Mouse (Mus musculus) embryonic stem cell, embryonic (primary cell): ENCODE results near the gene Rpl18.

Experiments
- CTCF ChIA-PET, 4 experiments: fragments of 300-600 bp in 2 of 4; fragments of 350-600 bp in 2 of 4; sonication (Branson Sonifier 250); formaldehyde crosslinking; loops; one replicate each; lab custom pipeline; 2022; ENCODE audit warnings: inconsistent platforms in 2 of 4; lab: Charles Lee
- POLR2A ChIA-PET, 4 experiments: fragments of 300-600 bp in 2 of 4; fragments of 350-600 bp in 2 of 4; sonication (Branson Sonifier 250); formaldehyde crosslinking; loops; one replicate each; lab custom pipeline; 2022; ENCODE audit warnings: antibody characterized with exemption in 4 of 4, inconsistent platforms in 1 of 4; lab: Charles Lee

Gene Rpl18

DNA sequence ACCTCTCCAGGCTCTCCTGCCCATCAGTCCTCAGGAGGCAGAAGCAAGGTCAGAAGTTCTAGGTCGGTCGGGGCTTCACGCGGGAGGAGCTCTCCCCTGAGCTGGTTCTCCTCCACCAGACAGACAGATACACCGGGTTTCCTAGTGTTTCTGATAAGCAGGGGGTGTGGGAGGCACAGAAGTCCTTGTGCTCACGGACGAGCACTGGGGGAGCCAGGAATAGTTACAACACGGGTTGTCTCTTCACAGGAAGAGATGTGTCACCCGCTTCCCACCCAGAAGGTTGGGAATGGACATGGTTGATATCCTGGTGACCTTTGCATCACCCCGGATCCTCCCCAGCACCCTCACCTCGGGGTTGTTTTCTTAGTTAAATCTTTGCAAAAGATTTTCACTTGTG, 25.5 kb upstream of the Rpl18 start:
- ChIA-PET CTCF (interaction anchor here in 2 of 4 experiments (0.5 to 1.0 kb wide), 2 partner anchors 97 to 308 kb away, joined by 3 read pairs; no protein-coding TSS in a partner anchor), POLR2A (interaction anchor here in 3 of 4 experiments (0.6 to 3.1 kb wide), 20 partner anchors 10 to 253 kb away, joined by 3 to 14 read pairs (median 4); partner anchors contain the start of genes Car11 (in 2 of the 3), Sphk2 (in 2 of the 3) and Fam83e (in 1 of the 3))

DNA sequence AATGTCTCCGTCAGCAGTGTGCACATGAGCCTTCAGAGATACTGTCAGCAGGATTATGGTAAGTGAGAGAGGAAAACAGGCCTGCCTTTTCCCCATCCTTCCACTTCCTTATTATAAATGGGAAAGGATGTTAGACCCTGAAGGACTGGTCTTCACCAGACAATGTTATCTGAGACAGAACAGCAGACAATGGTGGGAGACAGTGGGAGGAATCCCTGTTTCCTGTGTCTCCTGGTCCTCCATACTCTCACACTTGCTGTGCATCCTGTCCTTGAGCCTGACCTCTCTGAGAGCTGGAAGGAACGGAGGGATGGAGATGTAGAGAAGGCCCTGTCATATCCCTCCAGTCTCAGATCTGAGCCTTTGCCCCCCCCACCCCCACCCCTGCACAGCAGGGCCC, 22.9 kb upstream of the Rpl18 start:
- ChIA-PET CTCF (interaction anchor here in 3 of 4 experiments (1.1 to 3.6 kb wide), 4 partner anchors 8 to 10 kb away, joined by 3 to 18 read pairs (median 7); partner anchors contain the start of gene Ntn5 (in 2 of the 3)), POLR2A (interaction anchor here in 2 of 4 experiments (0.6 to 3.3 kb wide), 3 partner anchors 9 to 540 kb away, joined by 4 to 17 read pairs (median 8); partner anchors contain the start of gene Ntn5 (in 1 of the 2))

DNA sequence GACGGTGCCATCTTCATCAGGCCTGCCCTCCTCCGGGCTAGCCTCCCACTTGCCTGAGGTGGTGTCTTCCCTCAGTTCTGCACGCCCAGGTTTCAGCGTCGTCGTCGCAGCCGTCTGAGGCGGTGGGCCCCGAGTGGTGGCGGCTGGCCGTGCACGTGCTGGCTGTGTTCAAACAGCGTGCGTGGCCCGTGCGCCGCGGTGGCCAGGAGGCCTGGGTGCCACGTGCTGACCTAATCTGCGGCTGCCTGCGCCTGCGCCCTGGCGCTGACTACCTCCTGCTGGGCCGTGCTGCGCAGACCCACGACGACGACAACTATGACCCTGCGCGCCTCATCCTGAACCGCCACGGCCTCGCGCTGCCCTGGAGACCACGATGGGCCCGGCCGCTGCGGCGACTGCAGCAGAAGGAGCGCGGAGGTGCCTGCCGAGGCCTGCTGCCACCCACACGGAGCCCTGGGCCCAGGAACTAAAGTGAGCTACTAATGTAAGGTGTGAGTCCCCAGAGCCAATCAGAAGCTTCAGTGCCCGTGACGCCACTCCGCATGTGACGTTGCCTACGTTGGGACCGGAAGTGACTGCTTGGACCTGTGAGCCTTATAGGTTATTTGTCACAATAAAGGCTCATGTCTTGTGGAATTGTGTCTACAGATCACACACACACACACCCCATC, 21.2 kb upstream of the Rpl18 start, which contains the start of gene Sec1:
TSS of gene Sec1 (minus strand) at position 482 of the 671 bp plus-strand sequence.
- CTCF ChIA-PET: interaction anchor here in 3 of 4 experiments (0.5 to 3.6 kb wide), 6 partner anchors 11 to 289 kb away, joined by 3 to 18 read pairs (median 6); partner anchors contain the start of genes Ntn5 (in 2 of the 3) and Kcna7 (in 1 of the 3)
- POLR2A ChIA-PET: interaction anchor here (0.9 to 3.3 kb wide), 13 partner anchors 10 to 175 kb away, joined by 3 to 27 read pairs (median 4); partner anchors contain the start of genes Sphk2 (in 3 of the 4), Dbp (in 2 of the 4), Fut2 (in 1 of the 4) and Ntn5 (in 1 of the 4)

DNA sequence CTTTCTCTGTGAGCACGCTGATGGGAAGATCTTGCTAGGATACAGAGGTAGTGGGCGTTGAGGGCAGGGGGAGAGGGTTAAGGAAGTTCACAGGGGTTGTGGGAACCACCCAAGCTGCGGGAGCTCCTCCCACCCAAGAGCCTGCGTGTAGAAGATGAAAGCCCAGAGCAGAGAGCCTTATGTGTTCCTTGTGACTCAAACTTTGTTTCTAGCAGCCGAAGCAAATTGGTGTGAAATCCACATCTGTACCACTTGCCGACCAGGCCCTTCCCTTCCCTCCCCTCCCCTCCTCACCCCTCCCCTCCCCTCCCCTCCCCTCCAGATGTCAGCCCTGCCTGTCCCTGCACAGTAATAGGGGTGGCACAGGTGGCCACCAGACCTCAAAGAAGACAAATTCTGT, 20.2 kb upstream of the Rpl18 start:
- ChIA-PET POLR2A (interaction anchor here in 3 of 4 experiments (0.6 to 3.3 kb wide), 12 partner anchors 9 to 96 kb away, joined by 3 to 27 read pairs (median 4); partner anchors contain the start of genes Dbp (in 2 of the 3), Sphk2 (in 2 of the 3), Fam83e (in 1 of the 3) and Fut2 (in 1 of the 3)), CTCF (interaction anchor here in 3 of 4 experiments (0.5 to 3.6 kb wide), 4 partner anchors 12 to 246 kb away, joined by 3 to 18 read pairs (median 8); partner anchors contain the start of gene Ntn5 (in 2 of the 3))

DNA sequence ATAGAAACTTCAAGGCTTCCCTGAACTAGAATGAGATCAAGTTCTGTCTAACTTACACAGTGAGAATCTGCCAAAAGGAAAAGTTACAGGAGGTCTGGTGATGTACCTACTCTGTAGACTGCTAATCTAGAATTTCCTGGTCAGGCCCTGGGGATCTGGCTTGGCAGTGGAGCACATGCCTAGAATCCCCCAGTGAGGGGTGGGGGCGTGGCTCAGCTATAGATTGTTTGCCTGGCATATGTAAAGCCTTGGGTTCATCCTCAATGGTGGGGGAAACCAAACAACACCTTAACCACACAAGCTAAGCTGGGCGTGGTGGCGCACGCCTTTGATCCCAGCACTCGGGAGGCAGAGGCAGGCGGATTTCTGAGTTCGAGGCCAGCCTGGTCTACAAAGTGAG, 17.4 kb upstream of the Rpl18 start:
- ChIA-PET CTCF (interaction anchor here in 1 of 4 experiments (0.6 to 1.5 kb wide), 2 partner anchors 15 to 152 kb away, joined by 3 to 7 read pairs; no protein-coding TSS in a partner anchor), POLR2A (interaction anchor here in 3 of 4 experiments (0.6 to 14.6 kb wide), 6 partner anchors 18 to 184 kb away, joined by 3 to 640 read pairs (median 5); partner anchors contain the start of genes Fam83e (in 2 of the 3), Rpl18 (in 2 of the 3), Sphk2 (in 2 of the 3) and Spaca4 (in 1 of the 3))

DNA sequence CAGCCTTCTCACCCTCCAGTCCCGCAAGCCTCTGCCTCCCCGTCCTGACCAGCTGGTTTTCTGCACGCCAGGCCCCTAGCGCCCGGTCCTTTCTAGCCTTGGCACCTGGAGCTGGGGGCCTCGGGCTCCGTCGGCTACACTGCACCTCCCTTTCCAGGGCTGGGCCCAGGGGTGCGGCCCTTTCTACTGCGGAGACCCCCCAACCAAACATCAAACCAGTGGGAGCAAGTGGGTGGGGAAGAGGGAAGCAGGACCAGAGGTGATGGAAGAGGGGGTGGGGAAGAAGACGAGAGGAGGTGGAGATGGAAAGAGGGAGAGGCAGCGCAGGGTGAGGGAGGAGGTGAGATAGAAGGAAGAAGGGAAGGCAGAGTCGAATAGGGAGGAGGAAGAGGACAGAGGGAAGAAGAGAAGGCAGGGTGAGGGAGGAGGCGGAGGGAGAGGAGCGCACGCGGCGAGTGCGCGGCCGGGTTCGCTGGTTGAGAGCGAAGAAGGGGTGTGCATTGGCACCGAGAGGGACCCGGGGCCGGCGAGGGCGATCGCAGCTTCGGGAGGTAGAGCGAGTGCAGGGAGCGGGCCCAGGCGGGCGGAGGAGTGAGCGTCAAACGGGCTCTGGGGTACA, 15.6 kb upstream of the Rpl18 start, which contains the start of gene Car11:
TSS of gene Car11 (plus strand) at position 321 of the 619 bp plus-strand sequence.
- CTCF ChIA-PET: interaction anchor here (0.6 to 3.6 kb wide), 10 partner anchors 17 to 1141 kb away, joined by 3 to 29 read pairs (median 4); partner anchors contain the start of genes Gys1 (in 2 of the 4), Ntn5 (in 2 of the 4) and Lmtk3 (in 1 of the 4)
- POLR2A ChIA-PET: interaction anchor here in 3 of 4 experiments (0.5 to 14.6 kb wide), 26 partner anchors 9 to 498 kb away, joined by 3 to 640 read pairs (median 6); partner anchors contain the start of genes Fam83e (in 3 of the 3), Rpl18 (in 2 of the 3), Sphk2 (in 2 of the 3) and Bax (in 1 of the 3)

DNA sequence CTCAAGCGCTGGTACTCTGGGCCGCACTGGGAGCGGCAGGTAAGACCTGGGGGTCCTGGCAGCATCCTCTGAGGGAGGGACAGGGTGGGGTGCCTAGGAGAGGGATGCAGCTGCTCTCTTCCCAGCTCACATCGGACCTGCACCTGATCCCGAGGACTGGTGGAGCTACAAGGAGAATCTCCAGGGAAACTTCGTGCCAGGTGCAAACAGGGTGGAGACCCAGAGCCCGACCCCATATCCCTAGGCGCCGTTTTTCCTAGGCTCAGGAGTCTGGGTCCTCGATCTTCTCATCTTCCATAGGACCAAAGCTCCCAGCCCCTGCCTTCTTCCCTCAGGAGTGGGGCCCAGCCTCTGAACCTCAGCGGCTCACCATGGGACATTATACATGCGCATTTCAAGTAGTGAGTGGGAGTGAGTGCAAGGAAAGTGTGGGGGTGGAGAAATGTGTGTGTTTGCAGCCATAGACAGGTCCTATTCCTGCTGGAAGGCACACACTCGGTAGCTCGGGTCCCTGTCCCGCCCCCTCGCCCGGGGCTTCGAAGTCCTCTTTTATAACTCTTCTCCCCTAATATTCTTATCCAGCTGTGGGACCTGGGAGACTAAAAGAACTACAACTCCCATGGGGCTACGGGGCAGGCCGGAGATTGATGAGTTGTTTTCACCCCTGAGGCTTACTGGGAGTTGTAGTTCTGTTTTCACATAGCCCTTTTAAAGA, 14.8 kb upstream of the Rpl18 start:
- ChIA-PET POLR2A (interaction anchor here in 3 of 4 experiments (0.6 to 14.6 kb wide), 50 partner anchors 8 to 571 kb away, joined by 3 to 640 read pairs (median 4); partner anchors contain the start of genes Fam83e (in 3 of the 3), Rpl18 (in 3 of the 3), Sphk2 (in 3 of the 3) and Ntn5 (in 2 of the 3)), CTCF (interaction anchor here in 3 of 4 experiments (0.7 to 3.6 kb wide), 9 partner anchors 17 to 358 kb away, joined by 3 to 29 read pairs (median 4); partner anchors contain the start of genes Gys1 (in 2 of the 3) and Ntn5 (in 2 of the 3))

DNA sequence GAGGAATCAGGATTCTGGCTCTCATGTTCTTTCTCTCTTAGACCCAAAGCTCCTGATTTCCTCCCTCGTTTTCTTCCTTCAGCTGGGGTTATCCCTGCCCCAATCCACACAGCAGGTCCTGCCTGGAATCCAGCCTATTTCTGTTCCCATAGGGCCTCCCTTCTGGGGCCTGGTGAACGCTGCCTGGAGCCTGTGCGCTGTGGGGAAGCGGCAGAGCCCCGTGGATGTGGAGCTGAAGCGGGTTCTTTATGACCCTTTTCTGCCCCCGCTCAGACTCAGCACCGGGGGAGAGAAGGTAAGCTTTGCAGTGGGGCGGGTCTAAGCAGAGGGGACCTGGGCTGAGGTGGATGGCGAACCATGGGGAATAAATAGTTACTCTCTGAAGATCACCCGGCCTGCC, 14.2 kb upstream of the Rpl18 start:
- POLR2A ChIA-PET: interaction anchor here (0.6 to 14.6 kb wide), 48 partner anchors 8 to 572 kb away, joined by 3 to 640 read pairs (median 4); partner anchors contain the start of genes Rpl18 (in 4 of the 4), Fam83e (in 3 of the 4), Sphk2 (in 3 of the 4) and Ftl1 (in 2 of the 4)
- CTCF ChIA-PET: interaction anchor here in 3 of 4 experiments (0.9 to 3.6 kb wide), 8 partner anchors 18 to 267 kb away, joined by 3 to 29 read pairs (median 5); partner anchors contain the start of genes Gys1 (in 2 of the 3) and Ntn5 (in 2 of the 3)

DNA sequence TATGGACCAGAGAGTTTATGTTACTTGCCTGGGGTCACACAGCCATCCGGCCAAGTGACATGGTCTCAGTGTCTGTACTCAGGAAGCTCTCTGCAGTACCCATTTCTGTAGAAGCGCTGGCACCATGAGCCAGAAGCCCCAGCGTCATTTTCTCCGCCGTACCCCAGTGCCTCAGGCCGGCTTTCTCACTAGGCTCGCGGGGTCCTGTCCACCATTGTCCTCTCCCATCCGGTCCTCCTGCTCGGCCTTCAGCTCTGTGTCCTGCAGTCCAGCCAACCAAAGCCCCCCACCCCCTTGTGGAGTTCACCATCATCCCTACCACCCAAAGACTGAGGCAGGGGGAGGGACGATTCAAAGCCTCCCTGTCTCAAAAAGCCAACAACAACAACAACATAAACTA, 13.7 kb upstream of the Rpl18 start:
- CTCF ChIA-PET: interaction anchor here in 3 of 4 experiments (0.7 to 3.6 kb wide), 4 partner anchors 19 to 267 kb away, joined by 4 to 29 read pairs (median 6); partner anchors contain the start of genes Ntn5 (in 2 of the 3) and Gys1 (in 1 of the 3)
- POLR2A ChIA-PET: interaction anchor here (0.7 to 14.6 kb wide), 34 partner anchors 8 to 572 kb away, joined by 3 to 640 read pairs (median 4); partner anchors contain the start of genes Rpl18 (in 4 of the 4), Fam83e (in 3 of the 4), Ntn5 (in 2 of the 4) and Sphk2 (in 2 of the 4)

DNA sequence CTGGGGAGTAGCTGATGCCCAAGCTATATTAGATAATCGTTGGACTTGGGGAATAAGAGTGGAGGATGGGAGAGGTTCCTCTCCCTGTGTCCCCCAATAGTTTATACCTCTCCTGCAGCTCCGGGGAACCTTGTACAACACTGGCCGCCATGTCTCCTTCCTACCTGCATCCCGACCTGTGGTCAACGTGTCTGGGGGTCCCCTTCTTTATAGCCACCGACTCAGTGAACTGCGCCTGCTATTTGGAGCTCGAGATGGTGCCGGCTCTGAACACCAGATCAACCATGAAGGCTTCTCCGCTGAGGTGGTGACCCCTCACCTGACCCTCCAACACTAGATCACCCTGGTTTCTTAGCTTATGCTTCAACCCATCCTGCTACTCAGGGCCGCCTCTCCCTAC, 12.9 kb upstream of the Rpl18 start:
- POLR2A ChIA-PET: interaction anchor here in 3 of 4 experiments (0.7 to 14.6 kb wide), 12 partner anchors 8 to 236 kb away, joined by 3 to 640 read pairs (median 4); partner anchors contain the start of genes Rpl18 (in 3 of the 3), Fam83e (in 2 of the 3), Sphk2 (in 2 of the 3) and Bax (in 1 of the 3)
- CTCF ChIA-PET: interaction anchor here in 3 of 4 experiments (0.7 to 3.6 kb wide), 3 partner anchors 19 to 268 kb away, joined by 4 to 29 read pairs (median 4); partner anchors contain the start of genes Gys1 (in 1 of the 3) and Ntn5 (in 1 of the 3)

DNA sequence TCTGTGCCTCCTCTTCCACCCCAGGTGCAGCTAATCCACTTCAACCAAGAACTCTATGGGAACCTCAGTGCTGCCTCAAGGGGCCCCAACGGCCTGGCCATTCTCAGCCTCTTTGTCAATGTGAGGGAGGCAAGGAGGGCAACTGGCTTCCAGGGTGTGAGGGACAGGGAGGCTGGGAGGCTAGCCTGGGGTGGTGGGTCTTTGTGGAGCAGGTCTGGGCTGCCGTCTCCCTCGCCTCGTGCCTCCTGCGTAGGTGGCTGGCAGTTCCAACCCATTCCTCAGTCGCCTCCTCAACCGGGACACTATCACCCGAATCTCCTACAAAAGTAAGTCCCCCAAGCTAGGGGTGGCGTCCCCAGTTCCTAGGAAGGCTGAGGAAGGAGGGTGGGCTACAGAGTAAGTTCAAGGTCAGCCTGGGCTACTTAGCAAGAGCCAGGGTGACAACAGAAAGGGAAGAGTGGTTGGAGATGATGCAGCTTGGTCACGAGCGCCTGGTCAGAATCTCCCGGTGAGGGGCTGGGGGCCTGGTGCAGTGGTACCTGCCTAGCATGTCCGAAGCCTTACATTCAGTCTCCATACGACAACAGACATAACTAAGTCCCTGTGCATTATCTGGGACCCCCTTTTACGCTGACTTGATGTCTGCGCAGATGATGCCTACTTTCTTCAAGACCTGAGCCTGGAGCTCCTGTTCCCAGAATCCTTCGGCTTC, 12.3 kb upstream of the Rpl18 start:
- ChIA-PET CTCF (interaction anchor here in 3 of 4 experiments (0.6 to 3.6 kb wide), 4 partner anchors 20 to 426 kb away, joined by 3 to 29 read pairs (median 4); partner anchors contain the start of gene Ntn5 (in 1 of the 3)), POLR2A (interaction anchor here in 3 of 4 experiments (0.6 to 14.6 kb wide), 13 partner anchors 8 to 194 kb away, joined by 3 to 640 read pairs (median 8); partner anchors contain the start of genes Fam83e (in 2 of the 3), Rpl18 (in 2 of the 3), Sec1 (in 2 of the 3) and Sphk2 (in 2 of the 3))

DNA sequence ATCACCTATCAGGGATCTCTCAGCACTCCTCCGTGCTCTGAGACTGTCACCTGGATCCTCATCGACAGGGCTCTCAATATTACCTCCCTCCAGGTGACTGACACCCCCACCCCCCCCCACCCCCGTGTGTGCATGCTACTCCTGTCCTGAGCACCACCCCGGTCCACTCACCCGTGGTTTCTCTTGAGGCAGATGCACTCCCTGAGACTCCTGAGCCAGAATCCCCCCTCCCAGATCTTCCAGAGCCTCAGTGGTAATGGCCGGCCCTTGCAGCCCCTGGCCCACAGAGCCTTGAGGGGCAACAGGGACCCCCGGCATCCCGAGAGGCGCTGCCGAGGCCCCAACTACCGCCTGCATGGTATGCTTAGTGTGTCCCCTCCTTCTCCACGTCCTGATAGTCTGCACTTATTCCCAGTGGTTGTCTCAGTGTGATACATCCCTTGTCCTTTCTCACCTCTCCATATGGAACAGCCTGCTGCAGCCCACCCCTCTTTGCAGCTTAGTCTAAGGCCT, 11.7 kb upstream of the Rpl18 start:
- ChIA-PET POLR2A (interaction anchor here (0.6 to 14.6 kb wide), 20 partner anchors 9 to 238 kb away, joined by 3 to 640 read pairs (median 6); partner anchors contain the start of genes Fam83e (in 4 of the 4), Sphk2 (in 4 of the 4), Rpl18 (in 3 of the 4) and Sec1 (in 2 of the 4)), CTCF (interaction anchor here in 3 of 4 experiments (0.6 to 1.3 kb wide), 5 partner anchors 21 to 427 kb away, joined by 3 to 5 read pairs (median 3); partner anchors contain the start of gene Bax (in 1 of the 3))

DNA sequence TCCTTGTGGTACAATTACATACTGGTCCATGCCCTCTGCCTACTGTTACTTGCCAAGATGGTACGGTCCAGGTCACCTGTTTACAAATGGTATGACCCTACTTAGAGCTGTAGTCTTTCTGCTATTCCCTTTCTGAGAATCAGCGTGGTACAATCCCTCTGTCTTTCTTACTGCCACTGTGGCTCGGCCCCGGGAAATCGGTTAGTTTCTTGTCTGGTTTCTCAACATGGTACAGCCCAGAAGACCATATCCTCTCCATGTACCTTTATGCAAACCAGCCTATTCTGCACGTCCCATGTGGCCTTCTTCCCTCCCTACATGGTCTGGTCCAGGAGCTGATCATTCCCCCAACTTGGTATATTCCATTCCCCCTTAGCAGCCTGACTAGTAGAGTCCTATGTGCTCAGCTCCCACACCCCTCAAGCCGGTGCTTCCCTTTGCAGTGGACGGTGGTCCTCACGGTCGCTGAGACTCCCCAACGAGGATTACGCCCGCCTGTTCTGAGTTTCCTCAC, 11.2 kb upstream of the Rpl18 start:
- ChIA-PET POLR2A (interaction anchor here (0.6 to 14.6 kb wide), 26 partner anchors 9 to 242 kb away, joined by 3 to 640 read pairs (median 5); partner anchors contain the start of genes Fam83e (in 4 of the 4), Sphk2 (in 4 of the 4), Rpl18 (in 3 of the 4) and Sec1 (in 2 of the 4)), CTCF (interaction anchor here in 1 of 4 experiments (0.6 to 1.3 kb wide), 3 partner anchors 22 to 237 kb away, joined by 3 read pairs; partner anchors contain the start of gene Bax)
